Mouse (Mus musculus) cerebellum, postnatal 36 days (tissue): ENCODE measurements around the gene Lysmd4.
A peak's percentile ranks its signal among the peaks of the same experiment; 100 is the strongest.

Experiments used
- DNase-seq, 2 experiments: peaks; one replicate each; pipeline ENCODE4 v3.0.0; 2021 to 2022; ENCODE audit warnings: mixed read lengths in 2 of 2

The Lysmd4 gene

DNA sequence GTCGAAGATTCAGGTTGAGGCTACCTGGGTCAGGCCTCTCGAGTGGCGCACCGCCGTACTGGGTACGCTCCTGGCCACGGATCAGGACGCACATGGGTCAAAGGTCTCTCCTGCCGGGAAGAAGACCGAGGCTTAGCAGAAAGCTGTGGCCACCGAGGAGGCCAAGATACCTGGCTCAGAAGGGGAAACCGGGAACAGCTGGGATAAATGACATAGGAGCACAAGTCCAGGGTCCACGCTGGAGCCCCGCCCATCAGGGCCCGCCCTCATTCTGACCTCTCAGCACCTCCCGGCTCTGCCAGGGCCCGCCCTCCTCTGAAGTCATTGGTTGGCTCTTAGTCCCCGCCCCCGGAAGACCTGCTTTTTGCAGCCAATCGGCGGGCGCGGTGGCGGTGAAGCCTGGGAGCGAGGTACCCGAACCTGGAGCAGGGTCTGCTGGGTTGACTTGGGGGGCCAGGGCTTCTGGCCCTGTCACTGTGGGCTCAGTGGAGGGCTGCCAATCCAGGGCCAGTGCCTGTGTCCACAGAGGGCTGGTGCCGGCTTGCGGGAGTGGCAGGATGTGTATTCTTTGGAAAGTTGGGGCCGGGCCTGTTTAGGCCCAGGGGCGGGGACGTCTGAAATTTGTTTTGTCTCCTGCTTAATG lies at the start of gene Lysmd4:
Gene Lysmd4 (plus strand): TSS at position 325 of the 643 bp plus-strand sequence.
- DNase-seq, result peak; percentile 95 to 96

DNA sequence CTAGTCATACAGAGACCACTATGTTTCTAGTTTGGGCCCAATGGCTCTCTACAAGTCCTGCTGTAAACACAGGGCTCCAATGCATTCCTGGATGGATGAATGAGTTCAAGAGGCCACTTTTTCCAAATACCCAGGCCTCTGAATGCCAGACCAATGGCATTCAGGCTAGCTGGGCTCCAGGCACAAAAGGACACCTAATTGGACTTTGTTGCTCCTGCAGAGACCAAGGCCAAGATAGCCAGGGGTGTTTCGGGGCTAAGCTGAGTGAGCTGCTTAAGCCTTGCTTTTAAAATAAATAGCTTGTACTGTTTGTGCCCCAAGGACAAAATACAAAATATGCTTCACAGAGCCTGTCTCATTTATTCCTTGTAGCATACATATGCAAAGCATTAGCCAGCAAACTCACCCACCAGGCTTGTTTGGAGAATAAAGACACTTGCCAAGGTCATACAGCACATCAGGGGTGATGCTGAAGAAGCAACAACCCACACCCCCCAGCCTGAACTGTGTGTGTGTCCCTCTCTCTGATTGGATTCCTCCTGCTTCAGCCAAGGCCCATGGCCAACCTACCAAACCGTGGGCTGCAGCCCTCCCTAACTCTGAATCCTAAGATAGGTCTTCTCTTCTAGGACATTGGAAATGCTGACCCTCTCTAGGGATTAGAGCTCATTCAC lies 48.7 kb upstream of the Lysmd4 start:
- DNase-seq, result no peak

DNA sequence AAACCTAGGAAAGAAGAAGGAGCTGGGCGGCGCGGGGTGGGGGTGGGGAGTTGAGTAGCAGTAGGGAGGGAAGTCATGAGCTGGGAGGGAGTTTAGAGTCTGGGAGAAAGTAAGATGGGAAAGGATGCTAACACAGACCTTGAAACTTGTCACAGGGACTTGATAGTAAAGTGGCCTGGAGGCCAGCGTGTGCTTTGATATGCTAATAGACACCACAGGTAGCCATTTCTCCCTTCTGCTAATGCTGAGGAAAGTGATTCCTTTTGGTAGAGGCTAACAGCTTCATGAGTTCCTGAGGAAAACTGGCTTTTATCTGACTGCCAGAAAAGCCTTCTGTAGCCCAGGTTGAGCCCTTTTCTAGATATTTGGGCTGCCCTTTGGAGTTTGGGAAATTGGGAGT lies 38.6 kb upstream of the Lysmd4 start:
- no peak for DNase-seq

DNA sequence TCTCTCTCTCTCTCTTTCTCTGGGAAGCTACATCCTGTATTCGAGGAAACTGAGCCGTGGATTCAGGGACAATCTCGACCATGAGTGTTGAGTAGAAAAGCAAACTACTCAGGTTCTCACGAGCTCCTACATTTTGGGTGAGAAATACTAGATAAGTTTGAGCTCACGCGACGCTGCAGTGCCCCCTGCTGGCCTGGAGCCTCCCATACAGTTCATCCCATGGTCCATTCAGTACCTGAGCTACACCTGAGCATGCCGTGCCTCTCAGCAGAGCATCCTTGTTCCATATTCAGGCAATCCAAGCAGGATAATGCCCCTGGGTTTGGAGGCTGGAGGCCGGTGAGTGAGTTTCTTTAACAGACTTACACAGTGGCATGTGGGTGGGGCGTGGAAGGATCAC lies 22.9 kb upstream of the Lysmd4 start:
- peak; percentile 73 to 77 for DNase-seq

DNA sequence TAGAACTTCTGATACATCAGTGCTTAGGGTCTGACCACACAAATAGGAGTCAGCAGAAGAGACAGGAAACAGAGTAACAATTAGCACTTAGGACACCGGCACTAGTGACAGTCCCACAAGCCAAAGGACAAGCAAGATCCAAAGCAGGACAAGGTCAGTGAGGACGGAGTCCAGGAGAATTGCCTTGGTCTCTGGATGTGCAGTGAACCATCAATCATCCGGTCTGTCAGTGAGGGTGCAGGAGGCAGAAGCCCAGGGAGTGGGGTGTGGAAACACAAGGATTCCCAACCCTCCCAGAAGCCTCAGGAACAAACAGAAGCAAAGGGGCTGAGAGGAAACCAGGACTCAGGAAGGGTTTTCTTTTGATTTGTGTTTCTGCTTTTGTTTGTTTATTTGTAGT lies 18.7 kb upstream of the Lysmd4 start:
- no peak for DNase-seq

- DNase-seq, result no peak
These were observed 16.5 kb upstream of the Lysmd4 start for GRCm38 (mm10) chr7:67205734-67206425.

DNA sequence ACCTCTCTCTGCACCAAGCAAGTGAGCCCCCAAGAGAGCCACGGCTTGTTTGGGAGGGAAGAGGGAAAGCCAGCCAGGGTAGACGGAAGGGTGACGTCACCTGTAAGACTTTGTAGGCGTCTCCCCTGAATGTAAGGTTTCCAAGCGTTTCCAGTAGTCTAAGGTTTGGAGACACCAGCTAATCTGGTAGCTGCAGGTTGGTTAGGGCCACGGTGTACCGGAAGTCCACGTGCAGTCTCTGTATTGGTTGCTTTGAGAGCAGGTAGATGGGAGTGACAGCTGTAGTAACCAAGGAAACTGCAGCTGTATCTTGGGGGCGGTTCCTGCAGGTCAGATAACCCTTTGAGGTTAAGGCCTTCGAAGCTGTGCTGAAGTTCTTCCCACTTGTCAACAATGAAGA lies 15.8 kb upstream of the Lysmd4 start:
- no peak for DNase-seq

GRCm38 (mm10) chr7:67207701-67208100 lies 14.6 kb upstream of the Lysmd4 start:
- DNase-seq, result no peak

- DNase-seq, result no peak
These were observed 14.0 kb upstream of the Lysmd4 start for GRCm38 (mm10) chr7:67208317-67208716.

- no peak for DNase-seq
These were observed 12.1 kb upstream of the Lysmd4 start for GRCm38 (mm10) chr7:67210004-67210833.

DNA sequence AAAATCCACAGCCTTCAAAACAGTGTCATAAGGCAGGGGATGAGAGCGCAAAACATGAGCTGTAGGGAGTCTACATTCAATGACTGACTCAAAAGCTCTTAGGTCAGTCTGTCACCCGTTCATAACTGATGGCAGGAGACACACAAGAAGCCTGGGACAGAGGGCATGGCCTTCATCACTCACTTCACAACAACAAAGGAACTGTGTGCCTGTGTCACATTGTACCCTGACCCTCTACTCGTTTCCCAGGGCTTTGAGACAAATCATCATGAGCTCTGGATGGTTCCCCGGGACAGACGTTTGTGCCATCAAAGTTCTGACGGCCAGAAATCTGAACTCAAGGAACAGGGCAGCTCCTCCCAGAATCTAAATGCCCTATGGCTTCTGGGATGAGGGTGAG lies 11.0 kb upstream of the Lysmd4 start:
- no peak for DNase-seq

DNA sequence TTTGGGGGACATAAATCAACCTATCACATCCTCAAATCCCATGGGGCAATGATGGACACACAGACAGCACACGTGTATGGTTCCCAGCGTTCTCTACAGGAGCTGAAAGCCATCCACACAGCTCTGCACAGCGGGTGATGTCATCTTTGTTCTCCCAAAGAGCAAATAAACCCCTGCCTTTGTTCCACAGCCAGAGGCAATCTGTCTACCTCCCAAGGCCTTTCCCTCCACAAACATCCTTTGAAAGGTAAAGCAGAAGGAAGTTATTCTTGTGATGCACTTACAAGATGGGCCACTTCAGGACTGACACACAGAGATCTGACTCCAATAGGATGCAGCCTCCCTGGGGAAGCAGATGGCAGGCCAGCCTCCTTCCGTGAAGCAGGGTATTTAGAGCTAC lies 10.4 kb upstream of the Lysmd4 start:
- DNase-seq, result no peak

GRCm38 (mm10) chr7:67213589-67213988 lies 8.8 kb upstream of the Lysmd4 start:
- DNase-seq, result no peak

DNA sequence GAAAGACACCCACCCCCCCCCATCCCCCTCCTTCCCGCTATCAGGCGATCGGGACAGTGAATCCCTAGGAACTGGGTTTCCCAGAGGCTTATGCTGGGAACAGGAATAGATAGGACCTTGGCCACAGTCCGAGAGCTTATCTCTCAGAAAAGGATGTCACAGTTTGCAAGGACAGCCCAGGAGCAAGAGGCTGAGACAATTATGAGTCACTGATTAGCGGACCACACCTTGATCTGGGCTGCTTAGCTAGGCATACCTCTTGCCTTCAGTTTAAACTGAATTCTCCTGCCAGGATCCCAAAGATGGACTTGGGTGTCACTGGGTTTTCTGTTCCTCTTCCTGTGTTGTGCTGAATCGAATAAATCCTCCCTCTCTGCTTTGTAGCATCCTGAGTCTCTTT lies 6.0 kb upstream of the Lysmd4 start:
- no peak for DNase-seq

- DNase-seq, result peak; percentile 52 to 66
These were observed 5.3 kb upstream of the Lysmd4 start for GRCm38 (mm10) chr7:67217025-67217424.

DNA sequence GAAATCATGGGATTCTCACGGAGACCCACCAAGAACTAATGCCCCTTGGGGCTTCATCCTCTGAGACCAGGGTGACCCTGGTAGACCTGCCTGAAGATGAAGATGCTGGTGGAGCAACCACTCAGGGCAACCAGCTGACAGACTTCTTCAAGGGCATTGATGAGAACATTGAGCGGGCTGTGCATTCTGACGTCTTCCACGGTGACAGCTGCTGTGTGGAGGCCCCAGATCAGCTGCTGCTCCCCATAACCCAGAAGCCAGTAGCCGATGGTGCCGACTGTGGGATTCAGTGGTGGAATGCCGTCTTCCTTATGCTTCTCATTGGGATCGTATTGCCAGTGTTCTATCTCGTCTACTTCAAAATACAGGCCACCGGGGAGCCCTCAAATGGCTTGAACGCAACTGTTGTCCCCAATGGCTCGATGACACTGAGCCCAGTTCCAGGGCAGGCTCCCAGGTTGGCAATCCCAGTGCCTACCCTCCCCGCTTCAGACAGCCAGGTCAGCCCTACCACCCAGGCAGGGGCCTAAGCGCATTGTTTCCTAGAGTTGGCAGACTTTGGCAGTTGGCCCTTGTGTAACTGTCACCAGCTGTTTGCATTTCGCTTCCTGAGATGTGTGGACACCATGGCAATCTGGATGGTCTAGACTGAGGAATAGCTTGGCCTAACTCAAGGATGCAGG lies 3.7 kb downstream of the Lysmd4 start:
- no peak for DNase-seq

- no peak for DNase-seq
These were observed 5.2 kb downstream of the Lysmd4 start for GRCm38 (mm10) chr7:67227538-67227937.

DNA sequence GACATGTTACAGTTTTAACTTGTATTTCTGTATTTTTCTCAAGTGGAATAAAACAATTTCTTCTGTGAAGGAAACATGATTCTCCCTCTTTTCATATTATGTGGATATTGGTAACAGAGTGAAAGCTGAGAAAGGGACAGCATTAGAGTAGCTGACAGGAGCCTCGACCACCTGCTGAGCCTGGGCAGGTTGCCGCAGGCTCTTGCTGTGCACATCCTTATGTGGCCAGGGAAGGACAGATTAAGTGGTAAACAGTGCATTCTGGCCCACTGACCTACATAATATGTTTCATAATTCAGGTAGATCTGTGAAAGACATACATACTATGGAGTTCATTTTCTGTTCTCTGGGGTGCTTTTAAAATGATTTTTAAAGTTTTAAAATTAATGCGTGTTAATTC lies 6.0 kb downstream of the Lysmd4 start:
- DNase-seq, result peak; percentile 87 to 88

DNA sequence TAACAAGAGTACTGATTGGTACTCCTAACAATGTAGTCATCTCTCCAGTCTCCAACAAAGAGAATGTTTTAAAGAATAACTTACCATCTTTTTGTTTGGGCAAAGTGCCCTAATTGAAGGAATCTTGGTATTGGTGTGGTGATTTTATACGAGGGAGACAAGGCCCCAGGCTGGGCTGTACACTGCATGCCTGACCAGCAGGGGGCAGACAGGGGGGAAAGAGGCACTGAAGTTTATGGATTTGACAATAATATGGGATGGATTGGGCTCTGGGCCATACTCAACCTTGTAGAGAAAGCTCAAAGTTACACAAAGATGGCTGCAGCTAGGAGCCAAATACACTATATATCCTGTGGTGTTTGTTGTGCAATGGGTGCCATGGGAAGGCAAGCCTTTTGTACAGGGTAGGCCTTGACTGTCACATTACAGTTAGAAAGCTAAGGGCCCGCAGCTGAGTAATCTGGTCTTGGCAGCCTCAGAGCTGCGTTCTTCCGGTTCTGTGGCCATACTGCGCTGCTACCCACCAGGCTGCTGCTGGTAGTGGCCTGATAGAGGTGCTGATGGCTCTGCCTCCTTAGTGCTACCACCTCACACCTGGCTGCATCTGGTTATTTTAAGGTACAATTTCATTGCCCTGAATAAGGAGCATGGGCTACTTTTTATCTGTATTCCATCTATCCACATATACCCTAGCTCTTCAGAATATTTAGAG lies 6.7 kb downstream of the Lysmd4 start:
- peak; percentile 30 to 31 for DNase-seq

GRCm38 (mm10) chr7:67229701-67230100 lies 7.4 kb downstream of the Lysmd4 start:
- no peak for DNase-seq

DNA sequence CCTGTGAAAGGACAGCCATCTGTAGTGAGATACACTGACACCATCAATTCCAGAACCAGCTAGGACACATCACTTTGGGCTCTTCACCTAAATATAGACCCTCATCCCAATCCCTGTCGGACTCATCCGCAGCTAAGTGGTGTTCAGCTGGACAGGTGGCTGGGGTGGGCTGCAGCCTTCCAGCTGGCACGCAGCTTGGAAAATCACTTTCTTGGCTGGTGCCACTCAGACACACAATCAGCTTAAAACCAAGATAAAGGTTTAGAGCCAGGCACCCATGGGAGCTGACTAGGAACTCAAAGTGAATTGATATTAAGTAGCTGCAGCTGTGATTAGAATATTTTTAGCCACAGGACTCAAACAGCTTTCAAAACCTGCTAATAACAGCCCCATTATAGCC lies 7.9 kb downstream of the Lysmd4 start:
- no peak for DNase-seq

DNA sequence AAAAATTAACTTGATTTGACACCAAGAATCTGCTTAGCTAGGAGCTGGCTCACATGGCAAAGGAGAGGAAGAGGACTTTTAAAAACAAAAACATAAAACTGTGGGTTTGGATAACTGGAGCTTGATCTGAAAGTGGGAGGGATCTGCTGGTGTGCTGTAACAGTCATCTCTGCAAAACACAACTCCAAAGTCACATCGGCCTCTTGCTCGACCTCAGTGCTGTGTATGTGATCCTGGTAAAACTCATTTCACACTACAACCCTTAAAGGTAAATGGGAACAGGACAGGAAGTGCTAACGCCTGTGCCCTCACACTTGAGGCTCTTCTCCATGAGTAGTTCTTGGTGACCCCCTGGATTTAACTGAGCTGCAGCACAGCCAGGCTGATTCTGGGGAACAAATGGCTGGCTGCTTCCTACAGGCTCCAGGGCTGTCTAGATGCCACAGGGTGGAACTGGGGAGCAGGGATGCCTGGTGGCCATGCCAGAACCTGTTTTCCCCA lies 8.3 kb downstream of the Lysmd4 start:
- DNase-seq, result no peak
